In genomic region chr14:54701298-54701697, GRCm38 (mm10) we compare ENCODE assay signal across 8 mouse cellular contexts. TPM values are rescaled to one million over a fixed set of nuclear protein-coding genes. Genes with fewer than 3 reads are reported as not detected.
DNase-seq lines count a peak whose midpoint lies in the region; ATAC-seq and TF ChIP-seq lines count a peak whose summit lies in the region.

No protein-coding gene starts in this region.

- no peaks in the 10 kb centered on the region for H3K27me3 ChIP-seq in ES-Bruce4 (ENCODE audit: control insufficient read depth, insufficient read depth, low read length, poor library complexity, severe bottlenecking)
- H3K27me3 ChIP-seq in embryonic facial prominence, embryonic 10.5 days (replicated peaks; ENCODE audit: low read depth, poor library complexity, severe bottlenecking): peaks cover 14% of the 10 kb centered on the region; the same call in 1 of the 2 replicates
- H3K27me3 ChIP-seq in heart, embryonic 11.5 days (ENCODE audit: control insufficient read depth, insufficient read depth, low read length): peaks cover 3% of the 10 kb centered on the region; the same call in 1 of the 2 replicates
- no peaks in the 10 kb centered on the region for H3K27me3 ChIP-seq in lung, embryonic 16.5 days (ENCODE audit: control insufficient read depth, insufficient read depth, low read depth, low read length)

- H3K9me3 ChIP-seq in ES-Bruce4 (replicated peaks; ENCODE audit: control insufficient read depth, insufficient read depth, low read length, poor library complexity, severe bottlenecking): no peaks in the 10 kb centered on the region
- H3K9me3 ChIP-seq in embryonic facial prominence, embryonic 10.5 days: no peaks in the 10 kb centered on the region
- H3K9me3 ChIP-seq in heart, embryonic 11.5 days (replicated peaks; ENCODE audit: control insufficient read depth, low read length): no peaks in the 10 kb centered on the region
- no peaks in the 10 kb centered on the region for H3K9me3 ChIP-seq in lung, embryonic 16.5 days (ENCODE audit: control insufficient read depth, low read length)

- H3K36me3 ChIP-seq in ES-Bruce4 (ENCODE audit: control insufficient read depth, insufficient read depth, low read length, poor library complexity, severe bottlenecking): no peaks in the 10 kb centered on the region
- no peaks in the 10 kb centered on the region for H3K36me3 ChIP-seq in embryonic facial prominence, embryonic 10.5 days (replicated peaks)
- no peaks in the 10 kb centered on the region for H3K36me3 ChIP-seq in heart, embryonic 11.5 days (ENCODE audit: control insufficient read depth, insufficient read depth, low read length)
- H3K36me3 ChIP-seq in lung, embryonic 16.5 days (ENCODE audit: control insufficient read depth, insufficient read depth, low read length): no peaks in the 10 kb centered on the region

- H3K27ac ChIP-seq in ES-Bruce4 (ENCODE audit: insufficient read depth, low read length): no peak overlapping the region
- H3K27ac ChIP-seq in embryonic facial prominence, embryonic 10.5 days (replicated peaks): no peak overlapping the region
- H3K27ac ChIP-seq in heart, embryonic 11.5 days (ENCODE audit: low read depth, low read length): no peak overlapping the region
- no peak overlapping the region for H3K27ac ChIP-seq in lung, embryonic 16.5 days (ENCODE audit: low read length)

- DNase-seq in adrenal gland, postnatal 25 days: peak; percentile 78
- peak; percentile 82 for DNase-seq in embryonic facial prominence, embryonic 10.5 days (ENCODE audit: low spot score)
- DNase-seq in kidney, postnatal 14 days: peak; percentile 81
- peak; percentile 85 for DNase-seq in retina, postnatal 1 day
- DNase-seq in urinary bladder, postnatal 10 days (ENCODE audit: low spot score): peak; percentile 48

- no peaks in the 10 kb centered on the region for H3K4me1 ChIP-seq in ES-Bruce4 (ENCODE audit: control insufficient read depth, insufficient read depth, low read length)
- 0 out of 2 replicates have a peak, but pooled peaks cover 3% of the 10 kb centered on the region for H3K4me1 ChIP-seq in embryonic facial prominence, embryonic 10.5 days
- peaks cover 15% of the 10 kb centered on the region for H3K4me1 ChIP-seq in heart, embryonic 11.5 days (ENCODE audit: control insufficient read depth, insufficient read depth, low read length)
- no peaks in the 10 kb centered on the region for H3K4me1 ChIP-seq in lung, embryonic 16.5 days (replicated peaks; ENCODE audit: control insufficient read depth, insufficient read depth, low read length)

- no peak for TF ChIP-seq POLR2A in ES-Bruce4 (IDR thresholded peaks at IDR 0.05; ENCODE audit: insufficient read depth, low read length)

- TF ChIP-seq CTCF in ES-Bruce4 (IDR thresholded peaks at IDR 0.05; ENCODE audit: low read depth, low read length): peak; percentile 90

- WGBS in embryonic facial prominence, embryonic 10.5 days: 8% methylated on average over 6 of the region's 6 CpGs
- 8% methylated on average over 6 of the region's 6 CpGs for WGBS in heart, embryonic 11.5 days (ENCODE audit: insufficient replicate concordance)
- WGBS in lung, embryonic 16.5 days: 10% methylated on average over 6 of the region's 6 CpGs

- ATAC-seq in heart, embryonic 11.5 days (replicated peaks; ENCODE audit: insufficient number of reproducible peaks, low FRiP score, low TSS enrichment): no peak
- ATAC-seq in lung, embryonic 16.5 days (ENCODE audit: low read depth): peak; percentile 51; the same call in 1 of the 2 replicates

- no peak overlapping the region for H3K4me3 ChIP-seq in ES-Bruce4 (ENCODE audit: low read depth, low read length)
- no peak overlapping the region for H3K4me3 ChIP-seq in embryonic facial prominence, embryonic 10.5 days
- H3K4me3 ChIP-seq in heart, embryonic 11.5 days (ENCODE audit: low read depth, low read length): no peak overlapping the region
- H3K4me3 ChIP-seq in lung, embryonic 16.5 days (ENCODE audit: low read length): no peak overlapping the region

- H3K9ac ChIP-seq in ES-Bruce4 (ENCODE audit: low read depth, poor library complexity, severe bottlenecking): no peak overlapping the region
- no peak overlapping the region for H3K9ac ChIP-seq in heart, embryonic 11.5 days (ENCODE audit: low read depth, low read length)
- no peak overlapping the region for H3K9ac ChIP-seq in lung, embryonic 16.5 days (ENCODE audit: low read length)

- TF ChIP-seq EP300 in ES-Bruce4 (IDR thresholded peaks at IDR 0.05; ENCODE audit: insufficient read depth, low read depth, low read length): no peak

- H3K4me2 ChIP-seq in heart, embryonic 11.5 days: peak overlapping the region; percentile 11; the same call in 1 of the 2 replicates
- no peak overlapping the region for H3K4me2 ChIP-seq in lung, embryonic 16.5 days (ENCODE audit: low read depth, low read length)

RNA-seq across cellular contexts. Expression of gene Gm29776, which starts 2.7 kb away (rescaled TPM):
- polyA plus RNA-seq in ES-Bruce4 (2011; ENCODE audit: insufficient read depth, insufficient read length, low read depth, missing spikeins): 0.42 TPM in 1 of 2 replicates, not detected in the other
- not detected in 2 replicates for total RNA-seq in adrenal gland, postnatal 25 days (2021)
- 0.10 and 0.12 TPM in 2 replicates for polyA plus RNA-seq in embryonic facial prominence, embryonic 10.5 days (2016; fragmentation: Nextera tagmentation; extraction: Ambion mirVana)
- polyA plus RNA-seq in heart, embryonic 11.5 days (2014; fragmentation: Nextera tagmentation; extraction: Ambion mirVana): 0.15 and 0.36 TPM in 2 replicates
- polyA plus RNA-seq in lung, embryonic 16.5 days (2015; fragmentation: Nextera tagmentation; extraction: Ambion mirVana): 0.11 and 0.19 TPM in 2 replicates

RNA-seq across cellular contexts. Expression of gene Cebpe, which starts 10.7 kb away (rescaled TPM):
- polyA plus RNA-seq in ES-Bruce4 (2011; ENCODE audit: insufficient read depth, insufficient read length, low read depth, missing spikeins): not detected in 2 replicates
- not detected in 2 replicates for total RNA-seq in adrenal gland, postnatal 25 days (2021)
- not detected in 2 replicates for polyA plus RNA-seq in embryonic facial prominence, embryonic 10.5 days (2016; fragmentation: Nextera tagmentation; extraction: Ambion mirVana)
- not detected in 2 replicates for polyA plus RNA-seq in heart, embryonic 11.5 days (2014; fragmentation: Nextera tagmentation; extraction: Ambion mirVana)
- polyA plus RNA-seq in lung, embryonic 16.5 days (2015; fragmentation: Nextera tagmentation; extraction: Ambion mirVana): 0.28 TPM in 1 of 2 replicates, not detected in the other

RNA-seq across cellular contexts. Expression of gene Acin1, which starts 14.6 kb away (rescaled TPM):
- polyA plus RNA-seq in ES-Bruce4 (2011; ENCODE audit: insufficient read depth, insufficient read length, low read depth, missing spikeins): 299 and 323 TPM in 2 replicates
- 233 and 235 TPM in 2 replicates for total RNA-seq in adrenal gland, postnatal 25 days (2021)
- 150 and 152 TPM in 2 replicates for polyA plus RNA-seq in embryonic facial prominence, embryonic 10.5 days (2016; fragmentation: Nextera tagmentation; extraction: Ambion mirVana)
- polyA plus RNA-seq in heart, embryonic 11.5 days (2014; fragmentation: Nextera tagmentation; extraction: Ambion mirVana): 72.1 and 96.8 TPM in 2 replicates
- 106 and 116 TPM in 2 replicates for polyA plus RNA-seq in lung, embryonic 16.5 days (2015; fragmentation: Nextera tagmentation; extraction: Ambion mirVana)

RNA-seq across cellular contexts. Expression of gene 1700123O20Rik, which starts 15.3 kb away (rescaled TPM):
- 25.9 and 26.4 TPM in 2 replicates for polyA plus RNA-seq in ES-Bruce4 (2011; ENCODE audit: insufficient read depth, insufficient read length, low read depth, missing spikeins)
- 39.3 and 39.9 TPM in 2 replicates for total RNA-seq in adrenal gland, postnatal 25 days (2021)
- 115 and 116 TPM in 2 replicates for polyA plus RNA-seq in embryonic facial prominence, embryonic 10.5 days (2016; fragmentation: Nextera tagmentation; extraction: Ambion mirVana)
- polyA plus RNA-seq in heart, embryonic 11.5 days (2014; fragmentation: Nextera tagmentation; extraction: Ambion mirVana): 56.7 and 60.8 TPM in 2 replicates
- 73.4 and 78.9 TPM in 2 replicates for polyA plus RNA-seq in lung, embryonic 16.5 days (2015; fragmentation: Nextera tagmentation; extraction: Ambion mirVana)
